Comparison of ENCODE assay signal across 23 mouse cellular contexts in genomic region chr1:97938586-97938985, GRCm38 (mm10).
DNase-seq lines count a peak whose midpoint lies in the region; ATAC-seq lines count a peak whose summit lies in the region.
"Had no signal": no experiment of that assay in that cellular context is flagged by ENCODE, and none has a peak within 500 bp of the region (broad histone marks: within the 10 kb centered on the region; RNA-seq: fewer than 3 reads in every experiment).

No protein-coding gene starts in this region.

- H3K27me3 ChIP-seq in hindbrain, embryonic 14.5 days (ENCODE audit: control insufficient read depth, insufficient read depth, low read length): no peaks in the 10 kb centered on the region
- no peaks in the 10 kb centered on the region for H3K27me3 ChIP-seq in hindbrain, embryonic 10.5 days (ENCODE audit: insufficient read depth, poor library complexity, severe bottlenecking)
- no peaks in the 10 kb centered on the region for H3K27me3 ChIP-seq in midbrain, embryonic 14.5 days (ENCODE audit: control insufficient read depth, insufficient read depth, low read length)
- no peaks in the 10 kb centered on the region for H3K27me3 ChIP-seq in midbrain, embryonic 10.5 days (ENCODE audit: low read depth, poor library complexity, severe bottlenecking)
- H3K27me3 ChIP-seq: heart, embryonic 12.5 days; hindbrain, embryonic 15.5 days; limb, embryonic 12.5 days had no signal

- no peaks in the 10 kb centered on the region for H3K9me3 ChIP-seq in hindbrain, embryonic 14.5 days (ENCODE audit: control insufficient read depth, low read length)
- no peaks in the 10 kb centered on the region for H3K9me3 ChIP-seq in hindbrain, embryonic 10.5 days
- no peaks in the 10 kb centered on the region for H3K9me3 ChIP-seq in midbrain, embryonic 14.5 days (ENCODE audit: control insufficient read depth, low read length)
- H3K9me3 ChIP-seq in midbrain, embryonic 10.5 days (replicated peaks): no peaks in the 10 kb centered on the region
- H3K9me3 ChIP-seq: embryonic facial prominence, embryonic 10.5 days; heart, embryonic 12.5 days; hindbrain, embryonic 15.5 days; limb, embryonic 12.5 days had no signal

- peaks cover 12% of the 10 kb centered on the region; the same call in 1 of the 2 replicates for H3K4me1 ChIP-seq in hindbrain, embryonic 14.5 days (replicated peaks; ENCODE audit: control insufficient read depth, insufficient read depth, low read length)
- H3K4me1 ChIP-seq in hindbrain, embryonic 10.5 days (replicated peaks): no peaks in the 10 kb centered on the region; the same call in 1 of the 2 replicates
- H3K4me1 ChIP-seq in midbrain, embryonic 14.5 days (ENCODE audit: control insufficient read depth, insufficient read depth, low read length): peaks cover 11% of the 10 kb centered on the region; the same call in 1 of the 2 replicates
- H3K4me1 ChIP-seq in midbrain, embryonic 10.5 days: peaks cover 11% of the 10 kb centered on the region
- H3K4me1 ChIP-seq: embryonic facial prominence, embryonic 10.5 days had no signal

- no peaks in the 10 kb centered on the region for H3K36me3 ChIP-seq in hindbrain, embryonic 14.5 days (replicated peaks; ENCODE audit: control insufficient read depth, insufficient read depth)
- no peaks in the 10 kb centered on the region for H3K36me3 ChIP-seq in hindbrain, embryonic 10.5 days
- H3K36me3 ChIP-seq in midbrain, embryonic 14.5 days (ENCODE audit: control insufficient read depth, insufficient read depth, low read length): no peaks in the 10 kb centered on the region
- no peaks in the 10 kb centered on the region for H3K36me3 ChIP-seq in midbrain, embryonic 10.5 days
- H3K36me3 ChIP-seq: embryonic facial prominence, embryonic 10.5 days; hindbrain, embryonic 15.5 days; limb, embryonic 12.5 days had no signal

- 0 out of 2 replicates have a peak overlapping the region, but pooled peaks have one; percentile 0 for H3K27ac ChIP-seq in hindbrain, embryonic 14.5 days
- H3K27ac ChIP-seq in hindbrain, embryonic 10.5 days: no peak overlapping the region
- 0 out of 2 replicates have a peak overlapping the region, but pooled peaks have one; percentile 26 for H3K27ac ChIP-seq in midbrain, embryonic 14.5 days (replicated peaks; ENCODE audit: low read depth, low read length)
- H3K27ac ChIP-seq in midbrain, embryonic 10.5 days (replicated peaks): no peak overlapping the region
- H3K27ac ChIP-seq: embryonic facial prominence, embryonic 10.5 days; hindbrain, embryonic 15.5 days; limb, embryonic 12.5 days had no signal

- H3K4me3 ChIP-seq in hindbrain, embryonic 14.5 days (replicated peaks; ENCODE audit: low read length): no peak overlapping the region
- no peak overlapping the region for H3K4me3 ChIP-seq in hindbrain, embryonic 10.5 days
- H3K4me3 ChIP-seq in midbrain, embryonic 14.5 days (replicated peaks; ENCODE audit: low read depth, low read length): no peak overlapping the region
- no peak overlapping the region for H3K4me3 ChIP-seq in midbrain, embryonic 10.5 days
- H3K4me3 ChIP-seq: embryonic facial prominence, embryonic 10.5 days; heart, embryonic 12.5 days; hindbrain, embryonic 15.5 days; limb, embryonic 12.5 days had no signal

- H3K4me2 ChIP-seq in hindbrain, embryonic 14.5 days (replicated peaks): no peak overlapping the region
- no peak overlapping the region for H3K4me2 ChIP-seq in midbrain, embryonic 14.5 days (ENCODE audit: low read length)
- H3K4me2 ChIP-seq: heart, embryonic 12.5 days; hindbrain, embryonic 15.5 days; limb, embryonic 12.5 days; liver, embryonic 11.5 days had no signal

- WGBS in hindbrain, embryonic 14.5 days: 83% methylated on average over 3 of the region's 3 CpGs
- 87% methylated on average over 3 of the region's 3 CpGs for WGBS in hindbrain, embryonic 10.5 days
- WGBS in midbrain, embryonic 14.5 days: 85% methylated on average over 3 of the region's 3 CpGs
- WGBS in midbrain, embryonic 10.5 days: 82% methylated on average over 3 of the region's 3 CpGs

- ATAC-seq in hindbrain, embryonic 14.5 days (ENCODE audit: low FRiP score): no peak
- no peak for ATAC-seq in midbrain, embryonic 14.5 days (ENCODE audit: low FRiP score, low TSS enrichment)
- no peak for ATAC-seq in monocyte, adult 5-6 weeks (replicated peaks; ENCODE audit: insufficient number of reproducible peaks, low FRiP score, low TSS enrichment, poor library complexity, severe bottlenecking)
- ATAC-seq: intestine, embryonic 16.5 days; liver, postnatal 0 days; lung, postnatal 0 days had no signal

- no peak overlapping the region for H3K9ac ChIP-seq in hindbrain, embryonic 14.5 days
- H3K9ac ChIP-seq in midbrain, embryonic 14.5 days (replicated peaks; ENCODE audit: low read length): no peak overlapping the region
- H3K9ac ChIP-seq: heart, embryonic 12.5 days; hindbrain, embryonic 15.5 days; limb, embryonic 12.5 days; liver, postnatal 0 days had no signal

- peak; percentile 47 to 55 for DNase-seq in cerebellum, postnatal 10 days
- no peak for DNase-seq in cerebellum, adult 11 months
- DNase-seq in hindbrain, embryonic 14.5 days (ENCODE audit: low spot score): no peak
- no peak for DNase-seq in hindbrain, embryonic 10.5 days (ENCODE audit: low spot score)
- DNase-seq in midbrain, embryonic 14.5 days: no peak
- DNase-seq in midbrain, embryonic 10.5 days (ENCODE audit: low spot score): no peak
- DNase-seq: adrenal gland, postnatal 14 days; cerebellum, adult 8-10 months; gastrocnemius, postnatal 14 days; heart, adult 11 months; heart, postnatal 14 days; kidney, adult 9 months; kidney, postnatal 14 days; liver, postnatal 0 days; thymus, postnatal 25 days had no signal

Comparison
In these comparisons a context has a peak if more than half of its experiments do, and no peak if none do; other contexts are left out.
1. DNase-seq: peak in cerebellum, postnatal 10 days (2 of 2); none in cerebellum, adult 11 months (single experiment), hindbrain, embryonic 14.5 days (single experiment), hindbrain, embryonic 10.5 days (single experiment), midbrain, embryonic 14.5 days (single experiment) and midbrain, embryonic 10.5 days (single experiment).
2. H3K27ac ChIP-seq: peak in hindbrain, embryonic 14.5 days (single experiment) and midbrain, embryonic 14.5 days (single experiment); none in hindbrain, embryonic 10.5 days (single experiment) and midbrain, embryonic 10.5 days (single experiment).